Mouse (Mus musculus) limb, embryonic 14.5 days (tissue): ENCODE results near the gene Zfp667. TPM values are rescaled to one million over a fixed set of nuclear protein-coding genes. Genes with fewer than 3 reads are reported as not detected.
"Not testable (repeated sequence)": the region's sequence is repeated elsewhere in the genome, so short reads cannot be mapped to it uniquely, and the experiment has no call there.

Source experiments
- ATAC-seq: fragments of 200-750 bp; cut with Nextera tagmentation; 2 replicates; pipeline ENCODE4 v1.8.0; 2017; ENCODE audit warnings: low read depth, moderate number of reproducible peaks, moderate TSS enrichment; ENCODE audit not compliant: low FRiP score
- DNase-seq: peaks from one replicate; pipeline ENCODE4 v3.0.0-alpha.2; 2015; ENCODE audit warnings: low spot score
- H3K27ac ChIP-seq: fragments of 300-500 bp; sonication (generic); replicated peaks from 2 replicates; pipeline ENCODE4 v1.5.1; 2014; ENCODE audit warnings: low read depth, mild to moderate bottlenecking, low read length, moderate library complexity, mixed read lengths
- H3K27me3 ChIP-seq: fragments of 300-500 bp; sonication (generic); 2 replicates; pipeline ENCODE4 v1.6.1; 2014; ENCODE audit warnings: low read length, mixed read lengths; ENCODE audit not compliant: control insufficient read depth, insufficient read depth
- H3K36me3 ChIP-seq: fragments of 300-500 bp; sonication (generic); 2 replicates; pipeline ENCODE4 v1.6.1; 2014; ENCODE audit warnings: mild to moderate bottlenecking, low read length, moderate library complexity, mixed read lengths; ENCODE audit not compliant: control insufficient read depth, insufficient read depth
- H3K4me1 ChIP-seq: fragments of 300-500 bp; sonication (generic); 2 replicates; pipeline ENCODE4 v1.6.1; 2014; ENCODE audit warnings: antibody characterized with exemption, low read length, mixed read lengths; ENCODE audit not compliant: control insufficient read depth, insufficient read depth
- H3K4me2 ChIP-seq: fragments of 300-500 bp; sonication (generic); replicated peaks from 2 replicates; pipeline ENCODE4 v1.6.1; 2014; ENCODE audit warnings: low read depth, mild to moderate bottlenecking, low read length, moderate library complexity; ENCODE audit not compliant: severe bottlenecking
- H3K4me3 ChIP-seq: fragments of 300-500 bp; sonication (generic); replicated peaks from 2 replicates; pipeline ENCODE4 v1.5.1; 2014; ENCODE audit warnings: low read length
- H3K9ac ChIP-seq: fragments of 300-500 bp; sonication (generic); 2 replicates; pipeline ENCODE4 v1.6.1; 2014; ENCODE audit warnings: mild to moderate bottlenecking, low read depth, low read length, moderate library complexity; ENCODE audit not compliant: severe bottlenecking
- H3K9me3 ChIP-seq: fragments of 300-500 bp; sonication (generic); 2 replicates; pipeline ENCODE4 v1.6.1; 2016; ENCODE audit warnings: low read length; ENCODE audit not compliant: control insufficient read depth
- POLR2A ChIP-seq: fragments of 200-500 bp; IDR thresholded peaks from 2 replicates; pipeline ENCODE4 v1.8.0; 2012; ENCODE audit warnings: inconsistent platforms, mild to moderate bottlenecking, moderate library complexity, borderline replicate concordance; ENCODE audit not compliant: insufficient read depth, insufficient read length; ENCODE audit errors: extremely low read depth
- WGBS: fragments of 180-500 bp; shearing (Covaris S2); extraction: QIAGEN DNeasy Blood & Tissue Kit; methylation state at CpG from one replicate; pipeline ENCODE4 v1.1.7; 2014; 5-methylcytosine and 5-hydroxymethylcytosine counted together
- polyA plus RNA-seq, 2 experiments: library from polyadenylated mRNA; depleted of rRNA in 1 of 2; stranded (reverse) in 1 of 2; unstranded in 1 of 2; fragments of >200 nt; fragmentation: Nextera tagmentation in 1 of 2; extraction: Ambion mirVana in 1 of 2; gene quantifications; 2 replicates each; pipeline versions ENCODE4 v1.2.1 to v1.2.3; 2012 to 2014

Zfp667 gene
- polyA plus RNA-seq (2012; rRNA removed), result 3.7 and 4.7 TPM in 2 replicates
- 8.4 and 8.5 TPM in 2 replicates for polyA plus RNA-seq (2014; fragmentation: Nextera tagmentation; extraction: Ambion mirVana)

- DNase-seq, result peak; percentile 97
- WGBS, result 2% methylated on average over 45 of the region's 50 CpGs
Observed at GRCm38 (mm10) chr7:6285842-6286705, at the start of gene Zfp667. Gene Zfp667, plus strand, starts transcription at chr7:6286579.

DNA sequence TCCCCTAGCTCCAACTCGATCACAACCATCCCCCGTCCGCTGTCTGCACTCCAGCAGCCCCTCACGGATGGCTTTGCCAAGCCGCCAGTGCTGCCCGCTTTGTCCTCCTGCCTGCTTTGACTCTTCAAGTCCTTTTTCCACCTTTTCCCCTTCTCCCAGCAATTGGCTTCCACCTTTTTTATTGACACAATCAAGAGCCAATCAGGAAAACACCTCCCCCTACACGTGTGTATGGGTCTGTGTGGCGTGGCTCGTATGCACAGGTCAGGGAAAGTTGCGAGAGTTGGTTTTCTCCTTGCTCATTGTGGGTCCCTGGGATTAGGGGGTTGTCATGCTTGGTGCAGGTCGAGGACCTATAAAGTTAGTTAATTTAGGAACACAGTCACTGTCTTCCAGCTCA is 46.6 kb upstream of the Zfp667 start:
- TF ChIP-seq POLR2A, result no peak
- ATAC-seq, result no peak

More at GRCm38 (mm10) chr7:6285842-6286705, at the start of gene Zfp667:
- peak within 1 kb of the TSS; percentile 51 for H3K4me3 ChIP-seq
- peak within 1 kb of the TSS; percentile 74 for H3K27ac ChIP-seq
- peak within 1 kb of the TSS; percentile 72 for H3K4me2 ChIP-seq
- peak; percentile 54; the same call in 1 of the 2 replicates for TF ChIP-seq POLR2A
- H3K9ac ChIP-seq, result peak within 1 kb of the TSS; percentile 60
- peak; percentile 89 for ATAC-seq
- peaks cover 6% of the 10 kb centered on the region; the same call in 1 of the 2 replicates for H3K4me1 ChIP-seq
- H3K27me3 ChIP-seq, result no peaks in the 10 kb centered on the region
- no peaks in the 10 kb centered on the region; the same call in 1 of the 2 replicates for H3K36me3 ChIP-seq
- no peaks in the 10 kb centered on the region for H3K9me3 ChIP-seq

GRCm38 (mm10) chr7:6240841-6241425 is 45.4 kb upstream of the Zfp667 start:
- H3K9ac ChIP-seq, ATAC-seq, H3K4me3 ChIP-seq, H3K4me2 ChIP-seq, H3K36me3 ChIP-seq, H3K4me1 ChIP-seq, H3K27me3 ChIP-seq, H3K9me3 ChIP-seq, H3K27ac ChIP-seq: not testable (repeated sequence)
- peak; percentile 53 for DNase-seq
- WGBS, result 13% methylated on average over 1 of the region's 1 CpGs

More for the DNA sequence above, 46.6 kb upstream of the Zfp667 start:
- 53% methylated on average over 11 of the region's 11 CpGs for WGBS
- no peak for DNase-seq
- no peak overlapping the region for H3K27ac ChIP-seq
- no peaks in the 10 kb centered on the region for H3K27me3 ChIP-seq
- no peaks in the 10 kb centered on the region for H3K4me1 ChIP-seq
- H3K9me3 ChIP-seq, result no peaks in the 10 kb centered on the region
- no peak overlapping the region for H3K4me3 ChIP-seq
- no peak overlapping the region for H3K9ac ChIP-seq
- no peaks in the 10 kb centered on the region for H3K36me3 ChIP-seq
- H3K4me2 ChIP-seq, result no peak overlapping the region

DNA sequence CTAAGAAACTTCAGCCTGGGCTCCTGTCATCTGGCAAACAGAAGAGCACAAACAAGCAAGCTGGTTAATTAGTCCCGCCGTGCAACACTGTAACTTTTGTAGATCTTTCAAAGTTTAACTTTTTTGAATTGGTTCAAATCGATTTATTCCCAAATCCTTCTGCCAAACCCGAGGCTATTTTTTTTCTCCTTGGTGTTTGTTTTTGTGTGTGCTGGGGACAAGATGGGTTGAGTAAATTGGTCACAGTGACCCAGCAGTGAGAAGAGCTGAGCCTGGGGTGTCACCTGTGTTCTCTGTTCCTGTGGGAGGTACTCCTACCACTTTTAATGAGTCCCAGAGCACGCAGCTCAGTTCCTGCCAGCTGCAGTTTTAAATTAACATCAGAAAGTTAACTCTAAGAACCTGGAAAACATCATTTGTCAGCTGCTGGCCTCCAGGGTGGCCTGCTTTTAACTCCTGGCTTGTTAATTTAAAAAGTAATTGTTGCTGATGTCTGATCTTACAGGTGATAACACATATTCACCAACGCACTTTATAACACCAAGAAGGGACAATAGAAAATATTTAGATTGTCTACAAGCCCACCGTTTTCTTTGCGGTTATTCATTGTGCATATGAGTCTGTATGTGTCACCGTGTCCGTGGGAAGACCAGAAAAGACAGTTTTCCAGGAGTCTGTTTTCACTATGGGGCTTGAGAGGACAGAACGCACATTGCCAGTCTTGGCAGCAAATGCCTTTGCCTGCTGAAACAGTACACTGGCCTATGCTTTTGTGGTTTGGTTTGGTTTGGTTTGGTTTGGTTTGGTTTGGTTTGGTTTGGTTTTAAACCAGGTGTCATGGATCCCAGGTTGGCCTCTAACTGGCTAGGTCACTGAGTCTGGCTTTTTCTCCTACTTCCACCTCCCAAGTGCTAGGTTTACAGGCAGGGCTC is 41.8 kb upstream of the Zfp667 start:
- H3K36me3 ChIP-seq, result no peaks in the 10 kb centered on the region
- no peaks in the 10 kb centered on the region for H3K4me1 ChIP-seq
- H3K27me3 ChIP-seq, result no peaks in the 10 kb centered on the region
- no peak for TF ChIP-seq POLR2A
- no peak overlapping the region for H3K9ac ChIP-seq
- ATAC-seq, result no peak
- WGBS, result 15% methylated on average over 11 of the region's 11 CpGs
- no peak overlapping the region for H3K4me3 ChIP-seq
- H3K27ac ChIP-seq, result no peak overlapping the region
- H3K9me3 ChIP-seq, result no peaks in the 10 kb centered on the region
- no peak overlapping the region for H3K4me2 ChIP-seq
- DNase-seq, result peak; percentile 3

- Histone ChIP-seq H3K36me3 (no peaks in the 10 kb centered on the region), H3K4me3 (no peak within 1 kb of the TSS), H3K27ac (no peak within 1 kb of the TSS), H3K4me2 (no peak within 1 kb of the TSS), H3K27me3 (no peaks in the 10 kb centered on the region), H3K4me1 (no peaks in the 10 kb centered on the region), H3K9me3 (no peaks in the 10 kb centered on the region), H3K9ac (no peak within 1 kb of the TSS)
- DNase-seq (no peak), ATAC-seq (no peak)
- TF ChIP-seq POLR2A, result no peak
- WGBS, result 87% methylated on average over 6 of the region's 6 CpGs
Observed at GRCm38 (mm10) chr7:6252410-6252809, 34.0 kb upstream of the Zfp667 start, which contains the start of gene Epp13. Gene Epp13, plus strand, starts transcription at chr7:6252710.
